Mouse (Mus musculus) MN1 (cell line): ENCODE data around the gene Trap1.
"Not testable (repeated sequence)": the region's sequence is repeated elsewhere in the genome, so short reads cannot be mapped to it uniquely, and the experiment has no call there.

Source experiments
- DNase-seq: peaks from one replicate; pipeline ENCODE4 v3.0.0-alpha.2; 2016; ENCODE audit warnings: low spot score

The Trap1 gene

DNA sequence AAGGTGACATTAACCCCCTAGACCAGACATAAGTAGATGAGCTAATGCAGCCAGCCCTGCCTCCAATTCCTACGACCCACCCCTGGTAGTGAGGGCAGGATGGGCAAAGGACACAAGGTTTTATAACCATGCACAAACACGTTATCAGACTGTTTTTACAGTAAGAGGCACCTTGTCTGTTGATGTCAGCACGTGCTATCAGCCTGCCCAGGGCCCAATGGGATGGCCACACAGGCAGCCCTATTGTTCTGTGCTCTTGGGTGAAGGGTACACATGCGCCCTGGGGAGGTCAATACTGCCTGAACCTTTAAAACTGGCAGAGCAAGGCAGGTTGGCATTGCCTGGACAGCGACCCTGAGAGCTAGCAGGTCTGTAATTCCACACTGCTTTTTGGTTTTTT is 40.8 kb downstream of the Trap1 start, which contains the start of gene Dnase1:
Dnase1 (plus strand) TSS at position 136 of the 400 bp plus-strand sequence.
- DNase-seq, result no peak

DNA sequence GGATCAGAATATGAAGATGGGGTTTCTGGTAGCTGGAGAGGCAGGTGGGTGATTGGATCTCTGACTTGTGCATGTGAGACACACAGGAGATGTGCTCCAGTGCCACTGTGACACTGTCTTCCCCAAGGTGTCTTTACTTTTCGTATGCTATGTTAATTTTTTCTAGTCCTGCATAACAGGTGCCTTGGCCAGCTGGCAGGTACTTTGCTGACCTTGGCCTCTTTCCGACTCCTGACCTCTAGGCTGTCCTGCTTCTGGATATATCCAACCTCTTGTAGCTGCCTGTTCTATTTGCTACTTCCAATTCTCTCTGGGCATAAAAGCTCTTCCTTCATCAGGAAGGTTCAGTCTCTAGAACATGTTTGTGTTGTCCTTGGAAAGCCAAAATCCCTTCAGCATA is 42.1 kb downstream of the Trap1 start:
- no peak for DNase-seq

DNA sequence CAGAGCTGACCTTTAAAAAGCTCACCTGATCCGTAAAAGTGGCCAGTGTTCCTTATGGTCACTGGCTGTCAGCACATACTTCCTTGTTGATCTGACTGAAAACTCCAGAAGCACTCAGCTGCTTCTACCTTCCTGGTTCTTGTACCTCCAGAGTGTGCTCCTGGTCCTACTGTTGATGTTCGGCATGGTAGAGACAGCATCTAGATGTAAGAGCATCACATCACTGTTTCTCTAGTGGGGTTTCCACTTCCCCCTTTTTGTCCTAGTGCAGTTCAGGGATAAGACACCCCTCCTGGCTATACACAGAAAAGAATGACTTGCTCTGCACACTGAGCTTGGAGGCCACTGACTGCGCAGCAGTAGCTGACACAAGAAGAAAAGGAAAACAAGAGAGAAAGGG is 43.2 kb downstream of the Trap1 start:
- no peak for DNase-seq

DNA sequence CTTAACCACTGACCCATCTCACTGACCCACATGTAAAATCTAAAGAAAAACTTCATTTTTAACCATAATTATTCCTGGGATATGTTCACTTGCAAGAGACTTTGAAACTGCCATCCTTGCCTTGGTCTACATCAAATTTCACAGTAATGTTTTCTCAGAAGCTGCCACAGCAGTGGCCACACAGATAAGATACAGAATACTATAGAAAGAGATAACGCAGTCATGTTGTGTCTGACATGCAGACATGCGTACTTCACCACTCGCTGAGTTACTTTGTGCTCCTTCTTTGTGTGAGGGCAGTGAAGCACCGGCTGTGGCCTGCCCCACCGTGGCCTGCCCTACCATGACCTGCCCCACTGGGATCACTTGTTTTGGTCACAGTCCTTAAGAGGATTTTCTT is 43.7 kb downstream of the Trap1 start:
- DNase-seq, result no peak

DNA sequence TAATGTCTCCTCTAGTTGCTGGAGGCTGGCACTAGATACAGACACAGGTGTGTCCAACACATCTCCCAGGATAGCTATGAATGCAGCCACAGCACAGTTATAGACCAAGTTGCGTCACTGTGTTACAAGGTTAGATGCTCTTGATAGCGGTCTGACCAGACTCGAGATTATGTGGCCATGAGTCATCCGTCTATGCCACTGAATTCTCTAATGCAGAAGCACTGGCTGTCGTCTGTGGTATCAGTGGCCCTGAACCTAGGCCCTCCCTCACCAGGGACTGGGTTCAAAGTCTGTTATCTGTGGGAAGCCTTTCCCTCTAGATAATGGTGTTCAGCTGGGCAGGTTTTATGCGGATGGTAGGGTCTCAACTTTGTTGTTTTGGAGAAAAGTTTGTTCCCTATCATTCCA is 45.3 kb downstream of the Trap1 start:
- DNase-seq, result no peak

DNA sequence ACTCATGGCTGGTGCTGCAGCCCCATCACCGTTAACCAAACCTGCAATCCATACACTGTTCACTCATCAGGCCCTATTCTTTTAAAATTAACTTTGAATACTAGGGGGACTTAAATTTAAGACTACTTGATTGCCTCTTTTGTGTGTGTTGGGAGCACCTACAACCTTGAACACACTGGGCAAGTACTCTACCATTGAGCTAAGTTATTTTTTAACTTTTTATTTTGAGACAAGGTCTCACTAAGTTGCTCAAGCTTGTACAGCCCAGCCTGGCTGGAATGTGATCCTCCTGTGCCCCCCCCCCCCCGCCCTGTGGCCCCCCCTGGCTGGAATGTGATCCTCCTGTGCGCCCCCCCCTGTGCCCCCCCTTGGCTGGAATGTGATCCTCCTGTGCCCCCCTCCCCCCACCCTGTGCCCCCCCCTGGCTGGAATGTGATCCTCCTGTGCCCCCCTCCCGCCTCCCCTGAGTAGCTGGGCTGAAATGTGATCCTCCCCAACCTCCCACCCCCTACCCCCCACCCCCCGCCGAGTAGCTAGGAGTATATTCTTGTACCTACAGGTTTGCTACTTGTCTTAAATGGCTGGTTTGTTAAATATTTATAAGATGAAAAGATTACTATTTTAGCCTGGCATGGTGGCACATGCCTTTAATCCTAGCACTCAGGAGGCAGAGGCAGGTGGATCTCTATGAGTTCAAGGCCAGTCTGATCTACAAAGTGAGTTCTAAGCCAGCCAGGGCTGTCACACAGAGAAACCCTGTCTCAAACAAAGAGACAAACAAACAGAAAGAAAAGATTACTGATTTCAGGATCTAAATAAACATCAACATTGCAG is 46.0 kb downstream of the Trap1 start:
- DNase-seq, result no peak

DNA sequence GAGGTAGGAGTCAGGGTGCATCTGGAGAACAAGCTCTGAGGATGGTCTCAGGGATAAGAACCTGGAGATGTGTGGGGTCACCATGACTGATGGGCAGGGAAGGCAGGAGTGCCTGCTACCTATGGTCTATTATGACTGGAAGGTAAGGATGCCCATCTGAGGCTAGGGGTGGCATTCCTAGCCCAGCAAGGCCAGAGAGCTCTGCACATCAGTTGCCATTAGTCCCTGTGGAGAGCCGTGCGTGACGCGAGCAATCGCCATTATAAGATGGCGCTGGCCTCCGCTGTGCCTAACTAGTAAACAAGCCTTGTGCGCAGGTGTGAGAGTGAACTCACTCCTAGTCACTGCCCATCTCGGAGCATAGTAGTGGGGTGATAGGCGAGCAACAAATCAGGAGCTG is 47.1 kb downstream of the Trap1 start:
- DNase-seq, result no peak

DNA sequence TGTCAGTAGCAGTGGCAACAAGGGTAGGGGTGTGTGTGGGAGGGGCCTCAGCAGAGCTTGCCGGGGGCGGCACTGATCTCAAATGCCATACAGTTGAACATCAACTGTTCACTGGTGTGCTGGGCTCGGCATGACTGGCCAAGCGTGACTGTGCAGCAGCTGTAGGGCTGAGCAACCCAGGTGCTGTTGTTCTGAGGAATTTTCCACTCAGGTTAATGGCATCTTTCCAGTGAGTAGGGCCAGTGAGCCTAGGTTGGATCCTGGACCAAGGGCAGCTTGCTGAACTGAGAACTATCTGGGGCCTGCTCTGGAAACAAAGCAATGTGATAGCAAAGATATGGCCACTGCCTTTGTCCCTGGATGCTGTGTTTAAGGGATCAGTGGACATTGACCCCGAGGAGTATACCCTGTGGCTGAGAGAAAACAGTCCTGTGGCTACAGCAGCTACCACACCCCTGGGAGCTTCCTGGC is 48.2 kb downstream of the Trap1 start:
- no peak for DNase-seq

DNA sequence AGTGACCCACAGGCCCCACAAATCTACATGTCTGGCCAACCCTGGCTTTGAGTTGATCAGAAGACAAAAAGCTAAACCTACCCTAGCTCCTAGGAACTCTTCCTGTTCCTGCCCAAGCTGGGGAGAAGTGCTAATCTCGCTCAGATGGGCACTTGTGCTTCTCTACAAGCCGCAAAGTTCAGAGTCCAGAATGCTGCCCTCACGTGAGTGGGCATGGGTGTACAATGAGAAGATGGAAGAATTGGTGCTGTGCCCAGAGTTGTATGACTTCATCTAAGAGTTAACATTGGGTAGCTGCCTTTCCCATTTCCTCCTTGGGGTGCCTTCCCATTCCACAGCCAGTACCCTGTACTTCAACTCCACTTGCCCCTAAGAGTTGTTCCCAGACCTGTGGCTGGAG is 50.4 kb downstream of the Trap1 start:
- DNase-seq, result no peak

DNA sequence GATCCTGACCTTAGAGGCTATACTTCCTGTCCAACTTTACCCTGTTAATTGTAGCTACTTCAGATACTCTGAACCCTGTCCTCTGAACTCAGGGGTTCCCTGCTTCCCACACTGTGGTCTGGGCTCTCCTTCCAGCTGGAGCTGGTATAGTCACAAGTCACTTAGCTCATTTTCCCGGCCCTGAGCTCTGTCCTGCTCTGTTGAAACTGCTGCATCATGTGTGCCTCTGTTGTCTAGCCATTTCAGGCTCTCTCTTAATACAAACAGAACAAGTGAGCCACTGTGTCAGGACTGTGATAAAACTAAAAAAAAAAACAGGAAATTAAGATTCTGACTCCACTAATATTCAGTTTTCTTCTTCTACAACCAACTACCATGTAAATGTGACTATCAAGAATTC is 51.0 kb downstream of the Trap1 start:
- DNase-seq, result no peak

DNA sequence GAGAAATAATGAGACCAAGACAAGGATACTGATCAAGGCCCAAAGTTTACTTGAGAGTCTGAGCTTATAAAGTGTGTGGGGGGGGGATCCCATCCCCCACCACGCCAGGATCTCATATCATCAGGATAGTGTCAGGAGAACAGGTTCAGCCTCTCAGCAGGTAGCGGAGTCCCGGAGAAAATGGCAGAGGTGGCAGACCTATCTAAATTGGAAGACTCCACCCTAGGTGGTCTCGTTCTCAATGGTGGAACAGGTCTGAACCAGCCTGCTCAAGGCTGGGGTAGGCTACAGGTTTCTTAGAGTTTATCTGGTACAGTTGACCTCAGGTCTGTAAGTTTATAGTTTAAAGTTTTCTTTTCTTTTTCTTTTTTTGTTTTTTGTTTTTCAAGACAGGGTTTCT is 54.9 kb downstream of the Trap1 start:
- DNase-seq, result no peak

DNA sequence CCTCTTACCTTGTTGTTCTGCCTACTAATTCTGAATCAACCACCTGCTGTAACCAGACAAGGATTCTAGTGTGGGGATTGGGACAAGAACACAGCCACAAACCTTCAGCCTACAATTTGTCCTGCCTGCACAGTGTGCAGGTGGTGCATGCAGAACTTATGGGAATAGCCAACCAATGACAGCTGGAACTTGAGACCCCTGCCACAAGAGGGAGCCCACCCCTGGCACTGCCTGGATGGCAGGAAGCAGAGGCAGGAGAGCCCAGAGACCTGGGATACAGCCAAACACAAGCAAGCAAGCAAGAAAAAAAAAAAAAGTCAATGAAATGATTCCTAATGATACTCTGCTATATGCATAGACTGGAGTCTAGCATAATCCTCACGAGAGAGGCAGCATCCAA is 56.4 kb downstream of the Trap1 start:
- no peak for DNase-seq

DNA sequence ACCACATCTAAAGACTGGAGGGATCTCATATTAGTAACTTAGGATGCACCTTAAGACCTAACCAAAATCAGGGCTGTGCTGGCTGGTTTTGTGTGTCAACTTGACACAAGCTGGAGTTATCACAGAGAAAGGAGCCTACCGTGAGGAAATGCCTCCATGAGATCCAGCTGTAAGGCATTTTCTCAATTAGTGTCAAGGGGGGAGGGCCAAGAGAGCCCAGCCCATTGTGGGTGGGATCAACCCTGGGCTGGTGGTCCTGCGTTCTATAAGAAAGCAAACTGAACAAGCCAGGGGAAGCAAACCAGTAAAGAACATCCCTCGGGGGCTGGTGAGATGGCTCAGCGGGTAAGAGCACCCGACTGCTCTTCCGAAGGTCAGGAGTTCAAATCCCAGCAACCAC is 60.2 kb downstream of the Trap1 start:
- not testable (repeated sequence) for DNase-seq

DNA sequence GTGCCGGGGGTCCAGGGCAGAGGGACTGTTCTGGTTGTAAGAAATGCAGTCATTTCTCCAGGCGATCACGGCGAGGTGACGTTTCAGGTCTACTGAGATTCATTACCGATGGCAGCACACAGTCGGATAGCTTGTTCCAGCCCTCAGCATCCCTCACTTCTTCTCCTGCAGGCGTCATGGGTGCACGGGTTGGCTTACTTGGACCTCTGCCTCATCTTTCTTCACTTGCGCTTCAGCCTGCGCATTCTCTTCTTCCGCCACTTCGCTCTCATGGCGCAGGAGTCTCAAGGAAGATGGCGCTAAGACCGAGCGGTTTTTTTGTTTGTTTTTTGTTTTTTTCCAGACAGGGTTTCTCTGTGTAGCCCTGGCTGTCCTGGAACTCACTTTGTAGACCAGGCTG is 60.8 kb downstream of the Trap1 start:
- DNase-seq, result not testable (repeated sequence)

DNA sequence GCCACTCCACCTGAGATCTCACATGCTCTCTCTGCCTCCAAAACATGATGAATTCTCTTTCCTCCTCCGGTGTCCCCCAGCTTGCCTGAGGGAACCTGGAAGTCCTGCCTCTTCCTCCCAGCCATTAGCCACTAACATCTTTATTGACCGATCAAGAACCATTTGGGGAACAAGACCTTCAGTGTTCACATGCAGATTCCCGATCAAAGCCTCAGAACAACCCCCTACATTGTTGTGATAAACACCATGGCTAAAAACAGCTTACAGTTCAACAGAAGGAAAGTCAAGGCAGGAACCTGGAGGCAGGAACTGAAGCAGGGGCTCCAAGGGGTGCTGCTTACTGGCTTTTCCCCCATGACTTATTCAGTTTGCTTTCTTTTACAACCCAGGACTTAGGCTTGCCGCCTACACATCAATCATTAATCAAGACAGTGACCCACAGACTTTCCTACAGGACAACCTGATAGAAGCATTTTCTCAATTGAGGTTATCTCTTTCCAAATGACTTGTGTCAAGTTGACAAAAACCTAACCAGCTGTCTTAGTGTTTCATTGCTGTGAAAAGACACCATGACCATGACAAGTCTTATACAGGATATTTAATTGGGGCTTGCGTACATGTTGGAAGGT is 63.5 kb downstream of the Trap1 start:
- no peak for DNase-seq

DNA sequence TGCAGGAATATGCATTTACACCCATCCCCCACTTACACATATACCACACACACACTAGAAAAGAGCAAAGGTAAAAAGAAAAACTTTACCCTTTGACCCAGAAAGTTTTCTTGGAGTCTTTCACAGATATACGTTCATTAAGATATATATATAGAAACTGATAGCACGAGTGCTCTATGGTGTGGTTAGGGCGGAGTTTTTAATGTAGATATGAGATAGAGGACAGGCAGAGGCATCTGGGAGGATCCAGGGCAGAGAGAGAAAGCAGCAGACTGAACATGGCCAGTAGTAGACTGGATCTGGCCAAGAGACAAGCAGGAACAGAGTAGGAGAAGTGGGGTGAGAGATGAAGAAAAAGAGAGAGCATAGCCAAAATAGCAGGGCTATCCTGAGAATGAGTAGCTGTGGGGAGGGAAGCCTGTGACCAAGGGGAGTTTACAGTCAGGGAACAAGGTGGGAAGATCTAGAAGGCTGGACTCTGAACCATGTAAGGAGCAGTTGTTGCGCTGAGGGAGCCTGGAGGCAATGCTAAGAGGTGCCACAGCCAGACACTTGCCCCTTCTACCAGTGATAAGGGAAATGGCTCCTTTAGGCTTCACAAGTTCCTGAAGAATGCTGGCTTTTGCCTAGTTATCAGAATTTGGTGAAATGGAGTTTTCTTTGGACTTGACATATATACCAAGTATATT is 64.6 kb downstream of the Trap1 start:
- no peak for DNase-seq

DNA sequence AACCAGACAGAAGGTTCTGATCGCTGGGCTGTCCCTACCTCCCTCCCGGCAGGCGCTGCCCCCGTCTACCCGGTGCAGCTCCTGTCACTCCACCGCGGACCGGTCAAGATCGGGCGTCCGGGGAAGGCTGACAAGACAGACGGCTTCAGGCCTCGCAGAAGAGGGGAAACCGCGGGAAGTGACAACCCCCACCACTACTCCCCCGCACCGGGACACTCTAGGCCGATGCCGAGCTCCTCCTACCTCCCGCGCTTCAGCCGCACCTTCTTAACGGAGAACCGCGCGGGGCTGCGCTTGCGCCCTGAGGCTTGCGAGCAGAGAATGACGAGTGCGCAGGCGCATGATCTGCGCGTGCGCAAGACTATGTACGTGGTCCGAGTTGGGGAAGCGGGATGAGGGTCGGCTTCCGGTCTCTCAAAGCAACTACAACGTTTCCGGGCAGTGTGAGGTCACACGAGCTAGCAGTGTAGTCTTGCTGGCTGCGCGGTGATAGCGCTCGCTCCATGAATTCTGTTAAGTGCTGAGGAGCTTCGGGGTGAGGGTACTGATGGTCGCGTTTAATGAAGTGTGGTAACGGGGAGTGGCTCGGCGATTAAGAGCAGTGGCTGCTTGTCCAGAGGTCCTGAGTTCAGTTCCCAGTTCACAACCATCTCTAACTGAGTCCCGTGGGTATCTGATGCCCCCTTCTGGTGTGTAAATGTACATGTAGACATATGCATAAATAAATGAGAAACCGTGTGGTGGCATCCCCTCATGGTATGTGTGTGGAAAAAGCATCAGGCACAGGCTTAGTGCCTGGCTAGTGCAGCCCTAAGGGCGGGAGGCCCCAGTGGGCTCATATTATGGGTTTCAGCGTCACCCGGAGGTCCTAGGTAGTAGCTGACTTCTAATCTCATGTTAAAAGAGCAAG is 73.9 kb downstream of the Trap1 start, which contains the start of gene Slx4:
Slx4 (minus strand) TSS at position 282 of the 910 bp plus-strand sequence.
- peak; percentile 99 for DNase-seq
